Mouse (Mus musculus): ENCODE measurements around the gene Toe1.

- no peak for TF ChIP-seq CTCF (IDR thresholded peaks at IDR 0.05; ENCODE audit: insufficient read depth, low read depth, low read length)
- no peak for TF ChIP-seq POLR2A (IDR thresholded peaks at IDR 0.05; ENCODE audit: insufficient read depth, low read depth, low read length)
Measured at GRCm38 (mm10) chr4:116799901-116800300, 7.5 kb downstream of the Toe1 start.

Data from olfactory bulb, adult 2 months (tissue).